Mouse (Mus musculus): ENCODE data around the gene Hist1h3b. TPM values are rescaled to one million over a fixed set of nuclear protein-coding genes. Genes with fewer than 3 reads are reported as not detected.

The Hist1h3b gene
- total RNA-seq, 2 experiments from 2014 or later: 390 to 424 TPM

- no peak for DNase-seq
Measured at GRCm38 (mm10) chr13:23779025-23779424, 27.0 kb downstream of the Hist1h3b start.

- DNase-seq: peak; percentile 66
Measured at GRCm38 (mm10) chr13:23792520-23792919, 40.5 kb downstream of the Hist1h3b start.

- no peak for DNase-seq
Measured at GRCm38 (mm10) chr13:23799405-23799804, 47.3 kb downstream of the Hist1h3b start.

Small RNAs within 50 kb of the gene (microRNA-seq; reads per million reads assigned to microRNA genes)
- gene Gm44314 (not detected), gene Gm44484 (not detected)

Other genes starting within 250 kb of the Hist1h3b start
- gene Hist1h4h, start 221.2 kb upstream of the Hist1h3b start, total RNA-seq (2021): 1,000 to 10,000 TPM in 1 of 2 experiments, 100 to 1,000 TPM in 1; 930 to 1,063 TPM
- 100 to 1,000 TPM; 261 to 325 TPM for gene Hist1h2af, start 218.4 kb upstream of the Hist1h3b start, total RNA-seq (2021)
- gene Hist1h3g, start 216.8 kb upstream of the Hist1h3b start, total RNA-seq (2021): 10 to 100 TPM; 76.3 to 91.7 TPM
- gene Hist1h2bh, start 208.9 kb upstream of the Hist1h3b start, total RNA-seq (2021): 10 to 100 TPM; 20.9 to 25.4 TPM
- gene Hist1h3f, start 208.2 kb upstream of the Hist1h3b start, total RNA-seq (2021): 100 to 1,000 TPM in 1 of 2 experiments, 10 to 100 TPM in 1; 93.2 to 104 TPM
- 100 to 1,000 TPM; 529 to 619 TPM for gene Hist1h4f, start 200.6 kb upstream of the Hist1h3b start, total RNA-seq (2021)
- 10 to 100 TPM; 27.8 to 32.6 TPM for gene Hist1h1d, start 199.0 kb upstream of the Hist1h3b start, total RNA-seq (2021)
- 100 to 1,000 TPM; 246 to 271 TPM for gene Hist1h3e, start 189.9 kb upstream of the Hist1h3b start, total RNA-seq (2021)
- gene Hist1h2ae, start 181.0 kb upstream of the Hist1h3b start, total RNA-seq (2021): 10 to 100 TPM; 54.9 to 55.0 TPM
- gene Hist1h2bg, start 180.9 kb upstream of the Hist1h3b start, total RNA-seq (2021): 100 to 1,000 TPM; 395 to 462 TPM
- gene Hist1h2bf, start 178.1 kb upstream of the Hist1h3b start, total RNA-seq (2021): 100 to 1,000 TPM; 168 to 215 TPM
- gene Hist1h2ad, start 177.9 kb upstream of the Hist1h3b start, total RNA-seq (2021): 10 to 100 TPM; 47.4 to 49.2 TPM
- 10 to 100 TPM; 38.0 to 43.5 TPM for gene Hist1h3d, start 176.5 kb upstream of the Hist1h3b start, total RNA-seq (2021)
- gene Hist1h4d, start 170.7 kb upstream of the Hist1h3b start, total RNA-seq (2021): 100 to 1,000 TPM; 294 to 310 TPM
- 10 to 100 TPM; 27.7 to 32.2 TPM for gene Hist1h2be, start 131.1 kb upstream of the Hist1h3b start, total RNA-seq (2021)
- 100 to 1,000 TPM; 180 to 217 TPM for gene Hist1h1e, start 129.7 kb upstream of the Hist1h3b start, total RNA-seq (2021)
- 1 to 10 TPM; 8.3 to 9.7 TPM for gene Hist1h2ac, start 68.3 kb upstream of the Hist1h3b start, total RNA-seq (2021)
- gene Hist1h2bc, start 68.1 kb upstream of the Hist1h3b start, total RNA-seq (2021): 10 to 100 TPM; 76.4 to 77.6 TPM
- gene Hist1h1t, start 56.5 kb upstream of the Hist1h3b start, total RNA-seq (2021): under 1 TPM; 0.69 to 0.88 TPM
- gene Hist1h4c, start 53.8 kb upstream of the Hist1h3b start, total RNA-seq (2021): 100 to 1,000 TPM; 175 to 199 TPM
- gene Hfe, start 41.4 kb upstream of the Hist1h3b start, total RNA-seq (2021): 10 to 100 TPM; 23.3 to 31.0 TPM
- 100 to 1,000 TPM; 366 to 432 TPM for gene Hist1h1c, start 13.5 kb upstream of the Hist1h3b start, total RNA-seq (2021)
- gene Hist1h3c, start 6.7 kb upstream of the Hist1h3b start, total RNA-seq (2021): 100 to 1,000 TPM; 127 to 144 TPM
- gene Hist1h2bb, start 5.5 kb upstream of the Hist1h3b start, total RNA-seq (2021): 100 to 1,000 TPM; 173 to 206 TPM
- gene Hist1h2ab, start 1.1 kb upstream of the Hist1h3b start, total RNA-seq (2021): 100 to 1,000 TPM; 281 to 334 TPM
- 100 to 1,000 TPM; 282 to 291 TPM for gene Hist1h4b, start 4.7 kb downstream of the Hist1h3b start, total RNA-seq (2021)
- gene Hist1h4a, start 9.0 kb downstream of the Hist1h3b start, total RNA-seq (2021): 100 to 1,000 TPM; 238 to 251 TPM
- gene Hist1h3a, start 10.1 kb downstream of the Hist1h3b start, total RNA-seq (2021): 100 to 1,000 TPM; 258 to 301 TPM
- gene Hist1h1a, start 11.4 kb downstream of the Hist1h3b start, total RNA-seq (2021): 100 to 1,000 TPM; 231 to 274 TPM
- gene Trim38, start 17.6 kb downstream of the Hist1h3b start, total RNA-seq (2021): not detected
- 10 to 100 TPM; 16.2 to 33.8 TPM for gene Slc17a2, start 54.7 kb downstream of the Hist1h3b start, total RNA-seq (2021)
- 1 to 10 TPM; 3.5 to 5.0 TPM for gene Slc17a3, start 87.2 kb downstream of the Hist1h3b start, total RNA-seq (2021)
- 1 to 10 TPM in 1 of 2 experiments, under 1 TPM in 1; 0.67 to 1.5 TPM for gene Slc17a1, start 115.5 kb downstream of the Hist1h3b start, total RNA-seq (2021)
- 1 to 10 TPM; 3.3 to 5.6 TPM for gene Slc17a4, start 162.7 kb downstream of the Hist1h3b start, total RNA-seq (2021)
- not detected for gene Hist1h2ba, start 181.9 kb downstream of the Hist1h3b start, total RNA-seq (2021)
- gene Hist1h2aa, start 182.2 kb downstream of the Hist1h3b start, total RNA-seq (2021): not detected
- 1 to 10 TPM; 1.2 to 3.2 TPM for gene Scgn, start 238.9 kb downstream of the Hist1h3b start, total RNA-seq (2021)

All from adrenal gland, postnatal 10 days (tissue).